Mouse (Mus musculus): ENCODE data around the gene Tenm2. TPM values are rescaled to one million over a fixed set of nuclear protein-coding genes. Genes with fewer than 3 reads are reported as not detected.

The Tenm2 gene
- polyA plus RNA-seq, 1 experiment from 2014 or later, result 1.5 TPM

DNA sequence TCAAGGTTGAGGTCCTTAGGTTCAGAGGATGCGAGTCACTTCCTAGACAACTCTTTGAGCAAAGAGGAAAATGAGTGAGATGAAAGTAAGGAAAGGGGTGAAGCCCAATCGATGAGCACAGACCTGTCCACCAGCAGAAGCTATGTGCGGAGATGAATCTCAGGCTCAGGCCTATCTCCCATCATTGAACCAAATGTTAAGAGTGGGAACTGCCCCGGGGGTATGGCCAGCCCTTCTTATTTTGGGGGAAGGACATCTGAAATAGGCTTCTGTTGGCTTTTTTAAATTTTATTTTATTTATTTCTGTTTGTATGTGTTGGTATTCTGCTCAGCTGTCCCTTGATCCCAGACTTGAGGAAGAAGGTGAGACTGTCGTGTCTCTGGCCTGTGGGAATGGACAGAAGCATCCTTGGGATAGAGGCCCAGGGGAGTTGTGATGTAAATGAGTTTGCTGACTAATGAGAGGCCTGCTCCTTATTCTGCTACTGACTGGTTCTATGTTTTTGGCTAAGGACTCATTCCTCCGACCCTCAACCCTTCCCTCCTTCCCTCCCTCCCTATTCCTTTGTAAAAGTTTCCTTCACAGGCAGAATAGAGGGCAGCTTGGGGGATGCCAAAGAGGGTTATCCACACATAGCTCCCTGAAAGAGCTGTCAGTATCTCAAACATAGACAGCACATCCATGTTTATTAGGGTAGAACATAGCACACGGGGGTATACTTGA is 1011.9 kb downstream of the Tenm2 start:
- WGBS, result 84% methylated on average over 7 of the region's 7 CpGs
- Histone ChIP-seq H3K27ac (replicated peaks; ENCODE audit: low read depth, low read length) (no peak overlapping the region), H3K9me3 (replicated peaks; ENCODE audit: control insufficient read depth, low read length) (no peaks in the 10 kb centered on the region), H3K9ac (replicated peaks; ENCODE audit: low read length) (no peak overlapping the region), H3K4me2 (ENCODE audit: low read depth, low read length) (no peak overlapping the region), H3K27me3 (ENCODE audit: control insufficient read depth, insufficient read depth, low read length) (no peaks in the 10 kb centered on the region), H3K4me1 (ENCODE audit: control insufficient read depth, insufficient read depth, low read length) (no peaks in the 10 kb centered on the region), H3K4me3 (ENCODE audit: low read depth, low read length) (no peak overlapping the region), H3K36me3 (replicated peaks; ENCODE audit: control insufficient read depth, insufficient read depth, low read depth, low read length) (no peaks in the 10 kb centered on the region)
- DNase-seq (ENCODE audit: low spot score) (no peak), ATAC-seq (replicated peaks; ENCODE audit: insufficient number of reproducible peaks, low FRiP score, low TSS enrichment, low read depth) (no peak)

GRCm38 (mm10) chr11:36222071-36222470 is 1013.7 kb downstream of the Tenm2 start:
- ATAC-seq (replicated peaks; ENCODE audit: insufficient number of reproducible peaks, low FRiP score, low TSS enrichment, low read depth), result no peak
- Histone ChIP-seq H3K4me3 (ENCODE audit: low read depth, low read length) (no peak overlapping the region), H3K27ac (replicated peaks; ENCODE audit: low read depth, low read length) (no peak overlapping the region), H3K4me1 (ENCODE audit: control insufficient read depth, insufficient read depth, low read length) (no peaks in the 10 kb centered on the region), H3K4me2 (ENCODE audit: low read depth, low read length) (no peak overlapping the region), H3K9me3 (replicated peaks; ENCODE audit: control insufficient read depth, low read length) (no peaks in the 10 kb centered on the region), H3K27me3 (ENCODE audit: control insufficient read depth, insufficient read depth, low read length) (no peaks in the 10 kb centered on the region), H3K9ac (replicated peaks; ENCODE audit: low read length) (no peak overlapping the region), H3K36me3 (replicated peaks; ENCODE audit: control insufficient read depth, insufficient read depth, low read depth, low read length) (no peaks in the 10 kb centered on the region)
- no peak for DNase-seq (ENCODE audit: low spot score)
- 68% methylated on average over 3 of the region's 3 CpGs for WGBS

- no peak overlapping the region for H3K27ac ChIP-seq (replicated peaks; ENCODE audit: low read depth, low read length)
- peak overlapping the region; percentile 27; the same call in 1 of the 2 replicates for H3K4me2 ChIP-seq (ENCODE audit: low read depth, low read length)
- H3K36me3 ChIP-seq (replicated peaks; ENCODE audit: control insufficient read depth, insufficient read depth, low read depth, low read length), result no peaks in the 10 kb centered on the region
- H3K4me3 ChIP-seq (ENCODE audit: low read depth, low read length), result no peak overlapping the region
- WGBS, result 12% methylated on average over 10 of the region's 10 CpGs
- H3K4me1 ChIP-seq (ENCODE audit: control insufficient read depth, insufficient read depth, low read length), result no peaks in the 10 kb centered on the region
- H3K9me3 ChIP-seq (replicated peaks; ENCODE audit: control insufficient read depth, low read length), result no peaks in the 10 kb centered on the region
- peak; percentile 92 for DNase-seq (ENCODE audit: low spot score)
- no peak overlapping the region; the same call in 1 of the 2 replicates for H3K9ac ChIP-seq (replicated peaks; ENCODE audit: low read length)
- no peaks in the 10 kb centered on the region for H3K27me3 ChIP-seq (ENCODE audit: control insufficient read depth, insufficient read depth, low read length)
- ATAC-seq (replicated peaks; ENCODE audit: insufficient number of reproducible peaks, low FRiP score, low TSS enrichment, low read depth), result no peak
These were observed 1014.3 kb downstream of the Tenm2 start for GRCm38 (mm10) chr11:36221271-36221975.

DNA sequence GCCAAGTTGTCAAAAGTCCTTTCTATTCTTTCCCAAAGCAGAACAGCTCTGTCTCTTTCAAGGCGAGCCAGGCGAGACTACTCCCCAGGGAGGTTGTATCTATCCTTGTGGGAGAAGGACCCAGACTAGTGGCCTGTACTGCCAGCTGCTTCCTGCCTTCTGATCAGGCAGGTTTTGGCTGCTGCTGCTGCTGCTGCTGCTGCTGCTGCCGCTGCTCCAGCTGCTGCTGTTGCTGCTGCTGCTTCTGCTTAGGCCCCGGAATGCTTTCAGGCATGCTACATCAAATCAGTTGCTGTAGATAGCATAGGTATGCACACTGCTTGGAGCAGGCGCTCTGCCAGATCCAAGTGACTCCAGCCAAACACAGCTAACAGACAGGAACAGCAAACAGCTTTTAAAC is 1015.1 kb downstream of the Tenm2 start:
- H3K4me3 ChIP-seq (ENCODE audit: low read depth, low read length), result no peak overlapping the region
- H3K27ac ChIP-seq (replicated peaks; ENCODE audit: low read depth, low read length), result no peak overlapping the region
- no peaks in the 10 kb centered on the region for H3K4me1 ChIP-seq (ENCODE audit: control insufficient read depth, insufficient read depth, low read length)
- no peak for ATAC-seq (replicated peaks; ENCODE audit: insufficient number of reproducible peaks, low FRiP score, low TSS enrichment, low read depth)
- no peaks in the 10 kb centered on the region for H3K9me3 ChIP-seq (replicated peaks; ENCODE audit: control insufficient read depth, low read length)
- WGBS, result 17% methylated on average over 5 of the region's 5 CpGs
- H3K36me3 ChIP-seq (replicated peaks; ENCODE audit: control insufficient read depth, insufficient read depth, low read depth, low read length), result no peaks in the 10 kb centered on the region
- no peak overlapping the region for H3K9ac ChIP-seq (replicated peaks; ENCODE audit: low read length)
- DNase-seq (ENCODE audit: low spot score), result peak; percentile 7
- no peaks in the 10 kb centered on the region for H3K27me3 ChIP-seq (ENCODE audit: control insufficient read depth, insufficient read depth, low read length)
- H3K4me2 ChIP-seq (ENCODE audit: low read depth, low read length), result no peak overlapping the region

DNA sequence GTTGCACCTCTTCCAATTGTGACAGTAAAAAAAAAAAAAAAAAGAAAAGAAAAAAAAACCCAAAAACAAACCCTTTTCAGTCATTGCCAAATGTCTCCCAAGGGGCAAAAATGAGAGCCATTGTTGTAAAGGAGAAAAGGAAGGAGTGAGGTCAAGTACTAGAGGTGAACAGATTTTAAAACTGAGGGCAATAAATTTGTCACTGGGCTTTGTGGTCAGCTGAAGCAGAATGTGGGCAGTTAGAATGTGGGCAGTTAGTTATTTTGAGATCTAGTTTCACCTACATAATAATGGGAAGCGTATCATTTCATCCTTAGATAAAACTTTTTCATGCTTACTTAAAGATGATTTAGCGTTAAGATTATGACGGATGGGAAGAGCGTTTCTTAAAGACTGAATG is 1016.2 kb downstream of the Tenm2 start:
- H3K27ac ChIP-seq (replicated peaks; ENCODE audit: low read depth, low read length), result no peak overlapping the region
- no peaks in the 10 kb centered on the region for H3K9me3 ChIP-seq (replicated peaks; ENCODE audit: control insufficient read depth, low read length)
- H3K4me2 ChIP-seq (ENCODE audit: low read depth, low read length), result no peak overlapping the region
- H3K27me3 ChIP-seq (ENCODE audit: control insufficient read depth, insufficient read depth, low read length), result no peaks in the 10 kb centered on the region
- H3K4me3 ChIP-seq (ENCODE audit: low read depth, low read length), result no peak overlapping the region
- H3K9ac ChIP-seq (replicated peaks; ENCODE audit: low read length), result no peak overlapping the region
- no peaks in the 10 kb centered on the region for H3K36me3 ChIP-seq (replicated peaks; ENCODE audit: control insufficient read depth, insufficient read depth, low read depth, low read length)
- 81% methylated on average over 4 of the region's 4 CpGs for WGBS
- no peaks in the 10 kb centered on the region for H3K4me1 ChIP-seq (ENCODE audit: control insufficient read depth, insufficient read depth, low read length)
- DNase-seq (ENCODE audit: low spot score), result no peak
- no peak for ATAC-seq (replicated peaks; ENCODE audit: insufficient number of reproducible peaks, low FRiP score, low TSS enrichment, low read depth)

- Histone ChIP-seq H3K9ac (replicated peaks; ENCODE audit: low read length) (no peak overlapping the region), H3K4me2 (ENCODE audit: low read depth, low read length) (no peak overlapping the region), H3K36me3 (replicated peaks; ENCODE audit: control insufficient read depth, insufficient read depth, low read depth, low read length) (no peaks in the 10 kb centered on the region), H3K4me3 (ENCODE audit: low read depth, low read length) (no peak overlapping the region), H3K9me3 (replicated peaks; ENCODE audit: control insufficient read depth, low read length) (no peaks in the 10 kb centered on the region), H3K4me1 (ENCODE audit: control insufficient read depth, insufficient read depth, low read length) (no peaks in the 10 kb centered on the region), H3K27me3 (ENCODE audit: control insufficient read depth, insufficient read depth, low read length) (no peaks in the 10 kb centered on the region), H3K27ac (replicated peaks; ENCODE audit: low read depth, low read length) (no peak overlapping the region)
- no peak for ATAC-seq (replicated peaks; ENCODE audit: insufficient number of reproducible peaks, low FRiP score, low TSS enrichment, low read depth)
- DNase-seq (ENCODE audit: low spot score), result no peak
- 81% methylated on average over 3 of the region's 3 CpGs for WGBS
These were observed 1021.2 kb downstream of the Tenm2 start for GRCm38 (mm10) chr11:36214589-36214988.

DNA sequence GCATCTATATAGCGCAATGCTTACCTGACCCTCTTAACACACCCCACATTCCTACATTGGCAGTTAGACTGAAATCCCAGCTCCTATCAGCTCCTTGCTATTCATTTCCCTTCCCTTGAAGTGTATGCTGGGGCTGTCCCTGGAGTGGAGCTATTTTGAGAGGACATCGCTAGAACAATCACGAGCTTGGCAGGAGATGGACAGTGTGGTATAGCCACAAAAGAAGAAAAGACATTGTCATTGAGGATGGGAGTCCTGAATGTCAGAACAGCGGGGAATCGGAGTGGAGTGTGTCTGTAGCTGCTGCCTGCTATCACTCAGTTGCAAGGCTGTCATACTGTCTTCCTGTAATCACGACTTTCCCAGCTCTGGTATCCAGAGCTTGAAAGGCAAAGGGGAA is 1031.4 kb downstream of the Tenm2 start:
- H3K36me3 ChIP-seq (replicated peaks; ENCODE audit: control insufficient read depth, insufficient read depth, low read depth, low read length), result no peaks in the 10 kb centered on the region
- no peak overlapping the region for H3K4me3 ChIP-seq (ENCODE audit: low read depth, low read length)
- no peak overlapping the region for H3K4me2 ChIP-seq (ENCODE audit: low read depth, low read length)
- no peaks in the 10 kb centered on the region for H3K4me1 ChIP-seq (ENCODE audit: control insufficient read depth, insufficient read depth, low read length)
- H3K27me3 ChIP-seq (ENCODE audit: control insufficient read depth, insufficient read depth, low read length), result no peaks in the 10 kb centered on the region
- no peak for ATAC-seq (replicated peaks; ENCODE audit: insufficient number of reproducible peaks, low FRiP score, low TSS enrichment, low read depth)
- no peak overlapping the region for H3K9ac ChIP-seq (replicated peaks; ENCODE audit: low read length)
- WGBS, result 79% methylated on average over 6 of the region's 6 CpGs
- H3K27ac ChIP-seq (replicated peaks; ENCODE audit: low read depth, low read length), result no peak overlapping the region
- DNase-seq (ENCODE audit: low spot score), result no peak
- no peaks in the 10 kb centered on the region for H3K9me3 ChIP-seq (replicated peaks; ENCODE audit: control insufficient read depth, low read length)

DNA sequence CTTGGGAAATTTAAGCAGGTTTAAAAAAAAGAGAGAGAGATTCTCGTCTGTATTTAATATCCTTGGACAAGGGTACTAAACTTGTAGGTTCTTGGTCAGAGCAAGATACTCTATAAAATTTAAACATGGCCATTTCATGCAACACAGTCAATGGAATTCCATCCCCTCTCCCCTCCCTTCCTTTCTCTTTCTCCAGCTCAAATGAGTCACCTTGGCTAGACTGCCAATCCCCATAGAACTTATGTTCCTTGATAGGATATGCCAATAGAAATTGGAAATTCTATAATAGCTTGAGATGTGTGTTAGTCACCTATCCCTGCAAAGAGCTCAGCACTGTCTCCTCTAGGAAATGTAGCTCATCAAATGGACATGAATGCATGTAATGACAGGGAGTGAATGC is 1031.9 kb downstream of the Tenm2 start:
- no peaks in the 10 kb centered on the region for H3K4me1 ChIP-seq (ENCODE audit: control insufficient read depth, insufficient read depth, low read length)
- no peaks in the 10 kb centered on the region for H3K36me3 ChIP-seq (replicated peaks; ENCODE audit: control insufficient read depth, insufficient read depth, low read depth, low read length)
- H3K9ac ChIP-seq (replicated peaks; ENCODE audit: low read length), result no peak overlapping the region
- H3K9me3 ChIP-seq (replicated peaks; ENCODE audit: control insufficient read depth, low read length), result no peaks in the 10 kb centered on the region
- H3K27me3 ChIP-seq (ENCODE audit: control insufficient read depth, insufficient read depth, low read length), result no peaks in the 10 kb centered on the region
- ATAC-seq (replicated peaks; ENCODE audit: insufficient number of reproducible peaks, low FRiP score, low TSS enrichment, low read depth) (no peak), DNase-seq (ENCODE audit: low spot score) (no peak)
- WGBS, result 71% methylated on average over 1 of the region's 1 CpGs
- no peak overlapping the region for H3K4me2 ChIP-seq (ENCODE audit: low read depth, low read length)
- no peak overlapping the region for H3K4me3 ChIP-seq (ENCODE audit: low read depth, low read length)
- no peak overlapping the region for H3K27ac ChIP-seq (replicated peaks; ENCODE audit: low read depth, low read length)
